19 mouse cellular contexts compared by ENCODE assay signal in genomic region chr2:84098746-84099145, GRCm38 (mm10).
DNase-seq lines count a peak whose midpoint lies in the region; ATAC-seq and TF ChIP-seq lines count a peak whose summit lies in the region.
"Had no signal": no experiment of that assay in that cellular context is flagged by ENCODE, and none has a peak within 500 bp of the region (broad histone marks: within the 10 kb centered on the region; RNA-seq: fewer than 3 reads in every experiment).

No protein-coding gene starts in this region.

- H3K4me1 ChIP-seq in hindbrain, embryonic 14.5 days (replicated peaks; ENCODE audit: control insufficient read depth, insufficient read depth, low read length): no peaks in the 10 kb centered on the region
- no peaks in the 10 kb centered on the region for H3K4me1 ChIP-seq in hindbrain, embryonic 11.5 days (replicated peaks; ENCODE audit: control insufficient read depth, insufficient read depth, low read length)
- H3K4me1 ChIP-seq in midbrain, embryonic 15.5 days: no peaks in the 10 kb centered on the region
- no peaks in the 10 kb centered on the region for H3K4me1 ChIP-seq in midbrain, embryonic 10.5 days
- H3K4me1 ChIP-seq: forebrain, embryonic 15.5 days; heart, embryonic 15.5 days had no signal

- DNase-seq in hindbrain, embryonic 14.5 days (ENCODE audit: low spot score): peak; percentile 32
- no peak for DNase-seq in hindbrain, embryonic 11.5 days (ENCODE audit: low spot score)
- no peak for DNase-seq in midbrain, embryonic 10.5 days (ENCODE audit: low spot score)
- DNase-seq in brain, embryonic 14.5 days (ENCODE audit: low read depth): peak; percentile 53
- DNase-seq in thymus, postnatal 25 days: no peak
- DNase-seq: adrenal gland, adult 2 months; adrenal gland, postnatal 25 days; cerebellum, adult 11 months; cerebellum, adult 8-10 months; cerebellum, postnatal 14 days; gastrocnemius, postnatal 10 days; heart, adult 2 months; heart, postnatal 14 days had no signal

- H3K4me3 ChIP-seq in hindbrain, embryonic 14.5 days (replicated peaks; ENCODE audit: low read length): no peak overlapping the region
- no peak overlapping the region for H3K4me3 ChIP-seq in hindbrain, embryonic 11.5 days (ENCODE audit: low read depth, low read length)
- H3K4me3 ChIP-seq in midbrain, embryonic 15.5 days: no peak overlapping the region
- H3K4me3 ChIP-seq in midbrain, embryonic 10.5 days: no peak overlapping the region
- H3K4me3 ChIP-seq: embryonic facial prominence, embryonic 13.5 days; forebrain, embryonic 15.5 days; heart, adult 2 months; heart, embryonic 15.5 days had no signal

- no peak overlapping the region for H3K4me2 ChIP-seq in hindbrain, embryonic 14.5 days (replicated peaks)
- no peak overlapping the region for H3K4me2 ChIP-seq in hindbrain, embryonic 11.5 days (replicated peaks; ENCODE audit: low read depth, low read length)
- no peak overlapping the region for H3K4me2 ChIP-seq in midbrain, embryonic 15.5 days
- H3K4me2 ChIP-seq: embryonic facial prominence, embryonic 13.5 days; forebrain, embryonic 15.5 days; heart, embryonic 11.5 days; heart, embryonic 15.5 days had no signal

- no peaks in the 10 kb centered on the region for H3K27me3 ChIP-seq in hindbrain, embryonic 14.5 days (ENCODE audit: control insufficient read depth, insufficient read depth, low read length)
- H3K27me3 ChIP-seq in hindbrain, embryonic 11.5 days (ENCODE audit: control insufficient read depth, insufficient read depth, low read length): no peaks in the 10 kb centered on the region
- H3K27me3 ChIP-seq in midbrain, embryonic 15.5 days (replicated peaks): no peaks in the 10 kb centered on the region
- H3K27me3 ChIP-seq in midbrain, embryonic 10.5 days (ENCODE audit: low read depth, poor library complexity, severe bottlenecking): no peaks in the 10 kb centered on the region
- H3K27me3 ChIP-seq: embryonic facial prominence, embryonic 13.5 days; forebrain, embryonic 15.5 days; heart, embryonic 15.5 days had no signal

- H3K9ac ChIP-seq in hindbrain, embryonic 14.5 days: no peak overlapping the region
- H3K9ac ChIP-seq in hindbrain, embryonic 11.5 days (ENCODE audit: low read depth, low read length): no peak overlapping the region
- no peak overlapping the region for H3K9ac ChIP-seq in midbrain, embryonic 15.5 days
- H3K9ac ChIP-seq: embryonic facial prominence, embryonic 13.5 days; forebrain, embryonic 15.5 days; heart, embryonic 15.5 days had no signal

- ATAC-seq in hindbrain, embryonic 14.5 days (ENCODE audit: low FRiP score): no peak
- no peak for ATAC-seq in hindbrain, embryonic 11.5 days (ENCODE audit: low FRiP score)
- peak; percentile 80 for ATAC-seq in midbrain, embryonic 15.5 days (replicated peaks)
- ATAC-seq: forebrain, embryonic 15.5 days; intestine, embryonic 16.5 days had no signal

- no peak overlapping the region for H3K27ac ChIP-seq in hindbrain, embryonic 14.5 days
- H3K27ac ChIP-seq in hindbrain, embryonic 11.5 days (ENCODE audit: low read depth, low read length): no peak overlapping the region
- H3K27ac ChIP-seq in midbrain, embryonic 15.5 days: no peak overlapping the region
- H3K27ac ChIP-seq in midbrain, embryonic 10.5 days (replicated peaks): no peak overlapping the region
- H3K27ac ChIP-seq: embryonic facial prominence, embryonic 13.5 days; forebrain, embryonic 15.5 days; heart, adult 2 months; heart, embryonic 15.5 days had no signal

- TF ChIP-seq POLR2A in brain, embryonic 14.5 days (IDR thresholded peaks at IDR 0.05; ENCODE audit: borderline replicate concordance, extremely low read depth, insufficient read depth, insufficient read length, poor library complexity, severe bottlenecking): no peak

- TF ChIP-seq CTCF in brain, embryonic 14.5 days (IDR thresholded peaks at IDR 0.05; ENCODE audit: borderline replicate concordance, extremely low read depth, insufficient read depth, insufficient read length): no peak

- H3K9me3 ChIP-seq in hindbrain, embryonic 14.5 days (ENCODE audit: control insufficient read depth, low read length): no peaks in the 10 kb centered on the region
- no peaks in the 10 kb centered on the region for H3K9me3 ChIP-seq in hindbrain, embryonic 11.5 days (ENCODE audit: control insufficient read depth, low read length)
- no peaks in the 10 kb centered on the region for H3K9me3 ChIP-seq in midbrain, embryonic 15.5 days
- H3K9me3 ChIP-seq in midbrain, embryonic 10.5 days (replicated peaks): no peaks in the 10 kb centered on the region
- H3K9me3 ChIP-seq: embryonic facial prominence, embryonic 13.5 days; forebrain, embryonic 15.5 days; heart, embryonic 15.5 days had no signal

- 71% methylated on average over 4 of the region's 4 CpGs for WGBS in hindbrain, embryonic 14.5 days
- WGBS in hindbrain, embryonic 11.5 days: 85% methylated on average over 4 of the region's 4 CpGs
- 58% methylated on average over 4 of the region's 4 CpGs for WGBS in midbrain, embryonic 15.5 days
- 87% methylated on average over 4 of the region's 4 CpGs for WGBS in midbrain, embryonic 10.5 days

- H3K36me3 ChIP-seq in hindbrain, embryonic 14.5 days (replicated peaks; ENCODE audit: control insufficient read depth, insufficient read depth): no peaks in the 10 kb centered on the region
- H3K36me3 ChIP-seq in hindbrain, embryonic 11.5 days (ENCODE audit: control insufficient read depth, insufficient read depth, low read length): no peaks in the 10 kb centered on the region
- no peaks in the 10 kb centered on the region for H3K36me3 ChIP-seq in midbrain, embryonic 15.5 days (replicated peaks)
- no peaks in the 10 kb centered on the region for H3K36me3 ChIP-seq in midbrain, embryonic 10.5 days
- H3K36me3 ChIP-seq: embryonic facial prominence, embryonic 13.5 days; forebrain, embryonic 15.5 days; heart, embryonic 15.5 days had no signal

Comparison
In these comparisons a context has a peak if more than half of its experiments do, and no peak if none do; other contexts are left out.
1. DNase-seq: peak in hindbrain, embryonic 14.5 days (single experiment) and brain, embryonic 14.5 days (single experiment); none in hindbrain, embryonic 11.5 days (single experiment), midbrain, embryonic 10.5 days (single experiment) and thymus, postnatal 25 days (single experiment).